Mouse (Mus musculus) monocyte, adult 2 months (primary cell): ENCODE data around the gene Sat1.
"Not testable (repeated sequence)": the region's sequence is repeated elsewhere in the genome, so short reads cannot be mapped to it uniquely, and the experiment has no call there.

ENCODE experiments used
- DNase-seq, 2 experiments: peaks; one replicate each; pipeline ENCODE4 v3.0.0; 2022; ENCODE audit warnings: low spot score in 2 of 2, low read depth in 1 of 2

Gene Sat1

GRCm38 (mm10) chrX:155216271-155216670 is at the start of gene Sat1:
Gene Sat1, minus strand, starts transcription at chrX:155216449.
- DNase-seq = peak; percentile 83 to 87

- DNase-seq = no peak
These were observed 46.6 kb upstream of the Sat1 start for GRCm38 (mm10) chrX:155262915-155263252.

- DNase-seq = peak; percentile 74 to 80
These were observed 46.1 kb upstream of the Sat1 start, which contains the start of gene Acot9 for GRCm38 (mm10) chrX:155262235-155262914. Gene Acot9, plus strand, starts transcription at chrX:155262443.

- no peak for DNase-seq
These were observed 40.6 kb upstream of the Sat1 start for GRCm38 (mm10) chrX:155256856-155257255.

GRCm38 (mm10) chrX:155218277-155218676 is 2.0 kb upstream of the Sat1 start:
- no peak for DNase-seq

GRCm38 (mm10) chrX:155215501-155216248 is 574 bp downstream of the Sat1 start:
- no peak for DNase-seq

GRCm38 (mm10) chrX:155214291-155215136 is 1.7 kb downstream of the Sat1 start:
- no peak for DNase-seq

GRCm38 (mm10) chrX:155208671-155209070 is 7.6 kb downstream of the Sat1 start:
- no peak for DNase-seq

- DNase-seq = not testable (repeated sequence)
These were observed 10.8 kb downstream of the Sat1 start for GRCm38 (mm10) chrX:155205436-155205835.

GRCm38 (mm10) chrX:155202406-155203305 is 13.6 kb downstream of the Sat1 start:
- DNase-seq = no peak

GRCm38 (mm10) chrX:155201799-155202198 is 14.4 kb downstream of the Sat1 start:
- no peak for DNase-seq

GRCm38 (mm10) chrX:155194979-155195378 is 21.3 kb downstream of the Sat1 start:
- DNase-seq = no peak

GRCm38 (mm10) chrX:155193732-155194443 is 22.4 kb downstream of the Sat1 start:
- DNase-seq = no peak

- no peak for DNase-seq
These were observed 24.3 kb downstream of the Sat1 start for GRCm38 (mm10) chrX:155191941-155192340.

GRCm38 (mm10) chrX:155177640-155178039 is 38.6 kb downstream of the Sat1 start:
- DNase-seq = no peak

- peak in 1 of 2 experiments; percentile 16 for DNase-seq
These were observed 39.0 kb downstream of the Sat1 start for GRCm38 (mm10) chrX:155177230-155177629.

- DNase-seq = no peak
These were observed 40.7 kb downstream of the Sat1 start for GRCm38 (mm10) chrX:155175568-155175967.

GRCm38 (mm10) chrX:155172310-155172709 is 43.9 kb downstream of the Sat1 start:
- peak; percentile 17 to 30 for DNase-seq

- DNase-seq = no peak
These were observed 44.5 kb downstream of the Sat1 start for GRCm38 (mm10) chrX:155171754-155172153.

GRCm38 (mm10) chrX:155169886-155170285 is 46.4 kb downstream of the Sat1 start:
- no peak for DNase-seq
